18 mouse cellular contexts compared by ENCODE assay signal in the genomic region with DNA sequence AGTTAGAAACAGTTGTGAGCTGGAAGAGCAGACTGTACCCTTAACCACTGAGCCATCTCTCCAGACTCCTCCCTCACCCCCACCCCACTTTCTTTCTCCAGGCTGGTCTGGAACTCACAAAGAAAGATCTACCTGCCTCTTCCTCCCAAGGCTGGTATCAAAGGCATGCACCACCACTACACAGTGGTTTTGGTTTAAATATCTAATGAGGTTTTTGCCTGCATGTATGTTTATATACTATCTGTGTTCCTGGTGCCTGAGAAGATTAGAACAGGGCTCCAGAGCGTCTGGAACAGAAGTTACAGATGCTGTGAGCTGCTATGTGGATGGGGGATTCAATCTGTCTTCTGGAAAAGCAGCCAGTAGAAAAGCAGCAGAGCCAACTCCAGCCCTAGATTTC. TPM values are rescaled to one million over a fixed set of nuclear protein-coding genes. Genes with fewer than 3 reads are reported as not detected.
DNase-seq lines count a peak whose midpoint lies in the region; ATAC-seq lines count a peak whose summit lies in the region.
"Had no signal": no experiment of that assay in that cellular context is flagged by ENCODE, and none has a peak within 500 bp of the region (broad histone marks: within the 10 kb centered on the region; RNA-seq: fewer than 3 reads in every experiment).

No protein-coding gene starts in this region.

- no peaks in the 10 kb centered on the region for H3K27me3 ChIP-seq in liver, embryonic 13.5 days
- no peaks in the 10 kb centered on the region for H3K27me3 ChIP-seq in forebrain, embryonic 16.5 days (replicated peaks; ENCODE audit: control insufficient read depth, insufficient read depth, low read length)
- H3K27me3 ChIP-seq: embryonic facial prominence, embryonic 12.5 days; forebrain, embryonic 13.5 days; forebrain, embryonic 15.5 days had no signal

- H3K9ac ChIP-seq in liver, embryonic 13.5 days, result no peak overlapping the region
- H3K9ac ChIP-seq in forebrain, embryonic 16.5 days (replicated peaks; ENCODE audit: low read depth, low read length), result no peak overlapping the region

- 36% methylated on average over 1 of the region's 1 CpGs for WGBS in liver, embryonic 13.5 days (ENCODE audit: insufficient replicate concordance)
- WGBS in forebrain, embryonic 16.5 days, result 57% methylated on average over 1 of the region's 1 CpGs

- no peak for ATAC-seq in liver, embryonic 13.5 days (ENCODE audit: low read depth)
- no peak for ATAC-seq in forebrain, embryonic 16.5 days
- ATAC-seq: forebrain, embryonic 13.5 days; forebrain, embryonic 15.5 days had no signal

- H3K27ac ChIP-seq in liver, embryonic 13.5 days, result no peak overlapping the region
- no peak overlapping the region for H3K27ac ChIP-seq in forebrain, embryonic 16.5 days (ENCODE audit: low read length)

- no peak overlapping the region for H3K4me3 ChIP-seq in liver, embryonic 13.5 days (replicated peaks)
- no peak overlapping the region for H3K4me3 ChIP-seq in forebrain, embryonic 16.5 days (replicated peaks; ENCODE audit: low read length)
- H3K4me3 ChIP-seq: forebrain, embryonic 13.5 days had no signal

- peaks cover 39% of the 10 kb centered on the region for H3K36me3 ChIP-seq in liver, embryonic 13.5 days
- peaks cover 11% of the 10 kb centered on the region for H3K36me3 ChIP-seq in forebrain, embryonic 16.5 days (ENCODE audit: control insufficient read depth, insufficient read depth)

- peaks cover 47% of the 10 kb centered on the region for H3K4me1 ChIP-seq in liver, embryonic 13.5 days (replicated peaks)
- H3K4me1 ChIP-seq in forebrain, embryonic 16.5 days (replicated peaks; ENCODE audit: control insufficient read depth, insufficient read depth, low read length), result peaks cover 31% of the 10 kb centered on the region

- no peak for DNase-seq in liver, embryonic 13.5 days
- DNase-seq in liver (no peak), A20 (ENCODE audit: low read depth, low spot score) (peak; percentile 13), MEL-GATA-1-ER (ENCODE audit: extremely low read depth, low read depth) (peak; percentile 24)
- DNase-seq in urinary bladder, adult 2 months (ENCODE audit: low spot score), result no peak
- DNase-seq: adrenal gland, adult 2 months; adrenal gland, postnatal 10 days; adrenal gland, postnatal 25 days; cerebellum, adult 11-12 months; cerebellum, adult 2 months; cerebellum, adult 9-10 months; cerebellum, postnatal 10 days; cerebellum, postnatal 25 days had no signal

- 0 out of 2 replicates have a peak overlapping the region, but pooled peaks have one; percentile 93 for H3K4me2 ChIP-seq in liver, embryonic 13.5 days
- H3K4me2 ChIP-seq in forebrain, embryonic 16.5 days (ENCODE audit: low read length), result no peak overlapping the region

- H3K9me3 ChIP-seq in liver, embryonic 13.5 days (replicated peaks), result no peaks in the 10 kb centered on the region
- no peaks in the 10 kb centered on the region for H3K9me3 ChIP-seq in forebrain, embryonic 16.5 days (ENCODE audit: control insufficient read depth, low read length)
- H3K9me3 ChIP-seq: embryonic facial prominence, embryonic 10.5 days; embryonic facial prominence, embryonic 12.5 days; forebrain, embryonic 13.5 days; forebrain, embryonic 15.5 days had no signal

RNA-seq across cellular contexts. Expression of a gene that starts 1.2 kb away (rescaled TPM):
- 19.8 and 22.2 TPM in 2 replicates for polyA plus RNA-seq in liver, embryonic 13.5 days (2015; fragmentation: Nextera tagmentation; extraction: Ambion mirVana)
- 55.1 and 61.6 TPM in 2 replicates for polyA plus RNA-seq in forebrain, embryonic 16.5 days (2015; fragmentation: Nextera tagmentation; extraction: Ambion mirVana)
- polyA plus RNA-seq in urinary bladder, adult 2 months (2012; rRNA removed), result 40.6 and 50.2 TPM in 2 replicates

RNA-seq across cellular contexts. Expression of a gene that starts 1.3 kb away (rescaled TPM):
- 0.02 TPM in 1 of 2 replicates, not detected in the other for polyA plus RNA-seq in liver, embryonic 13.5 days (2015; fragmentation: Nextera tagmentation; extraction: Ambion mirVana)
- 0.10 and 0.13 TPM in 2 replicates for polyA plus RNA-seq in forebrain, embryonic 16.5 days (2015; fragmentation: Nextera tagmentation; extraction: Ambion mirVana)
- 0.08 and 0.09 TPM in 2 replicates for polyA plus RNA-seq in urinary bladder, adult 2 months (2012; rRNA removed)
- polyA plus RNA-seq: adrenal gland, adult 2 months had no signal

RNA-seq across cellular contexts. Expression of a gene that starts 4.3 kb away (rescaled TPM):
- polyA plus RNA-seq in liver, embryonic 13.5 days (2015; fragmentation: Nextera tagmentation; extraction: Ambion mirVana), result 78.8 and 87.7 TPM in 2 replicates
- polyA plus RNA-seq in forebrain, embryonic 16.5 days (2015; fragmentation: Nextera tagmentation; extraction: Ambion mirVana), result 123 and 132 TPM in 2 replicates
- 31.0 and 41.8 TPM in 2 replicates for polyA plus RNA-seq in urinary bladder, adult 2 months (2012; rRNA removed)

RNA-seq across cellular contexts. Expression of a gene that starts 11.4 kb away (rescaled TPM):
- 0.13 and 0.24 TPM in 2 replicates for polyA plus RNA-seq in liver, embryonic 13.5 days (2015; fragmentation: Nextera tagmentation; extraction: Ambion mirVana)
- 0.75 and 1.3 TPM in 2 replicates for polyA plus RNA-seq in forebrain, embryonic 16.5 days (2015; fragmentation: Nextera tagmentation; extraction: Ambion mirVana)
- 3.5 and 3.8 TPM in 2 replicates for polyA plus RNA-seq in urinary bladder, adult 2 months (2012; rRNA removed)

RNA-seq across cellular contexts. Expression of a gene that starts 33.1 kb away (rescaled TPM):
- 0.73 and 0.87 TPM in 2 replicates for polyA plus RNA-seq in liver, embryonic 13.5 days (2015; fragmentation: Nextera tagmentation; extraction: Ambion mirVana)
- polyA plus RNA-seq in forebrain, embryonic 16.5 days (2015; fragmentation: Nextera tagmentation; extraction: Ambion mirVana), result 6.3 and 7.5 TPM in 2 replicates
- 57.6 and 66.0 TPM in 2 replicates for polyA plus RNA-seq in urinary bladder, adult 2 months (2012; rRNA removed)

Comparison
In these comparisons a context has a peak if more than half of its experiments do, and no peak if none do; other contexts are left out.
1. DNase-seq: peak in A20 (single experiment) and MEL-GATA-1-ER (single experiment); none in liver, embryonic 13.5 days (single experiment), liver (single experiment) and urinary bladder, adult 2 months (single experiment).